Mouse (Mus musculus): Measurements from ENCODE around the gene Rab29. TPM values are rescaled to one million over a fixed set of nuclear protein-coding genes. Genes with fewer than 3 reads are reported as not detected.
"Not testable (repeated sequence)": the region's sequence is repeated elsewhere in the genome, so short reads cannot be mapped to it uniquely, and the experiment has no call there.

The Rab29 gene
- total RNA-seq, 1 experiment from 2014 or later, result 14.7 TPM

- no peak for DNase-seq
Measured at GRCm38 (mm10) chr1:131861811-131862210, 5.2 kb upstream of the Rab29 start.

DNA sequence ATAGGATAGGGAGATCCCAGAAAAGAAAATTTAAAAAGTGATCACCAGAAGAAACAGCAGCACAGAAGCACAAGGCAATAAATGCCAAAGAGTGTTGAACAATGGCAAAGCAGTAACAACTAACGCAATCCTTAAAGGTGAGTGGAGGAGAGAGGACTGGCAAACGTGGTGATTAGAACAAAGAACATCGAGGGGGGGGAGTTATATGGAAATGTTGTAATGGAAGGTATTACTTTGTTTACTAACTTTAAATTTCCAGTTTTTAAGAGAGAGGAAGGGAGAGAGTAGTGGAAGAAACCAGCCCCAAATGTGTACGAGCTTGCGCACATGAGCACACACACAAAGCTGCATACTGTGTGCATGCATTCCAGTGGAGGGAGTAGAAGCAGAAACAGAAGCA, 1.4 kb upstream of the Rab29 start:
- no peak for DNase-seq

- no peak for DNase-seq
Measured at GRCm38 (mm10) chr1:131866304-131866999, 572 bp upstream of the Rab29 start.

DNA sequence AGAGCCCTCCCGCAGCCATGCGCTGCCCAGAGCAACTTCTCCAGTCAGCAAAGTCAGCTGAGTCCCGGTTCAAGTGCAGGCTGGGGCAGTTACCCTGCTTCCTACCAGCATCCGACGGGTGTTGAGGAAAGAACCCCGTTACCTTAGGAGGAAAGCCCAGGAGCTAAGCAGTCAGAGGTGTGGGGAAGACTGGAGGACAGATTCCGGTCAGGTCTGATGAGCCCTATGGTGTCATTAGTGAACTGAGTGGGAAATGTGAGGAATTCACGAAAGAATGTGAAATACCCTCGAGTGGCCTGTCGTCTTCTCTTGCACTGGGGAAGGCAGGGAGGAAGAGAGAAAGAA, 894 bp downstream of the Rab29 start:
- peak; percentile 25 for DNase-seq

DNA sequence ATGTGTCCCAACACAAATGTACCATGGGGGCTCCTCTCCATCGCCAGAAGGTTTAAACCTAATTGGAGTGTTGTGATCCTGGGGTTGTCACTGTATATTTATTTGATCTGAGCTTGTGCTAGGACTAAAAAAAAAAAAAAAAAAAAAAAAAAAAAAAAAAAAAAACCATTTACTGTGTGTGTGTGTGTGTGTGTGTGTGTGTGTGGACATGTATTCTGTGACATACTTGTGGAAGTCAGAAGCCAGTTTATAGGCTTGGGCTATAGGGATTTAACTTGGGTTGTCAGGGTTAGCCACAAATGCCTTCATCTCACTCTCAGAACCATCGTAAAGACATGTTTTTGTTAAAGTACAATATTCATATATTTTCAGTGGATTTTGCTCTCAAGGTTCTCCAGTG, 2.5 kb downstream of the Rab29 start:
- DNase-seq, result no peak

DNA sequence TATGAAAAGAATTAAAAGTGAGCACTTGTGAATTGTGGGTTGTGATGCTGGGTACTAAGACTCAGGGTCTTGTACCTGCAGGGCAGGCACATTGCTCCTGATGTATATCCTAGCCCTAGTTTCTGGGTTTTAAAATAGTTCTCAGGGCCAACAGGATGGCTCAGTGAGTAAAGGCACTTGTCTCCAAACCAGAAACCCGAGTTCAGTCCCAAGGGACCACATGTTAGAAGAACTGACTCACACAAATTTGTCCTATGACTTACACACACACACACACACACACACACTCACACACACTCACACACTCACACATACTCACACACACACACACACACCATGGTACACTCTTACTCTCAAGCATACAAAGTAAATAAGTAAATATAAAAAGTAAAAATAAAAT, 5.8 kb downstream of the Rab29 start:
- DNase-seq, result no peak

GRCm38 (mm10) chr1:131879816-131880215, 12.8 kb downstream of the Rab29 start:
- DNase-seq, result no peak

DNA sequence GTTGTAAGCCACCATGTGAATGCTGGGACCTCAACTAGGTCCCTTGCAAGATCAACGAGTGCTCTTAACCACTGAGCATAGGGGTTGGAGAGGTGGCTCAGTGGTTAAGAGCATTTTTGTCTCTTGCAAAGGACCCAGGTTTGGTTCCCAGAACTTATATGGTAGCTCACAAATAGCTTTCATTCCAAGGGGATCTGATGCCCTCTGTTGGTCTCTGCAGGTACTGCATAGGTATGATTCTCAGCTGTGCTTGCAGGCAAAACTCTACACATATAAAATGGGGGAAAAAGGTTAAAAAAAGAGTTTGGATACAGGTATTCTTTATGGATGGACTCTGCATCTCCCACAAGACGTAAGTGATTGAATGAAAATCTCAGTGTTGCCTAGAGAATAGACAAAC, 15.8 kb downstream of the Rab29 start:
- DNase-seq, result peak; percentile 30

DNA sequence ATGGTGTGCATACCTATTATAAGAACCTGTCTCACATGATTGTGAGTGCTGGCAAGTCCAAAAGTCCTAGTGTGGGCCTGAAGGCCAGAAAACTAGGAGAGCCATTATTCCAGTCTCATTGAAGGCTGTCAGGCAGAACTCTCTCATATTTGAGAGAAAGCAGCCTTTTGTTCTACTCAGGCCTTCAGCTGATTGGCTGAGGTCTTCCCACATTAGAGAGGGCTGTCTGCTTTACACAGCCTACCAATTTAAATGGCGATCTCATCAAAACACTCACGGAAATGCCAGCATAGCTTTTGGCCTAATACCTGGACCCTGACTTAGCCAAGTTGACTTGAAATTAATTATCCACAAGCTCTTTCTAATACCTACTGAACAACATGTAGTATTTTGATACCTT, 19.1 kb downstream of the Rab29 start:
- DNase-seq, result no peak

GRCm38 (mm10) chr1:131886641-131887040, 19.6 kb downstream of the Rab29 start:
- DNase-seq, result no peak

DNA sequence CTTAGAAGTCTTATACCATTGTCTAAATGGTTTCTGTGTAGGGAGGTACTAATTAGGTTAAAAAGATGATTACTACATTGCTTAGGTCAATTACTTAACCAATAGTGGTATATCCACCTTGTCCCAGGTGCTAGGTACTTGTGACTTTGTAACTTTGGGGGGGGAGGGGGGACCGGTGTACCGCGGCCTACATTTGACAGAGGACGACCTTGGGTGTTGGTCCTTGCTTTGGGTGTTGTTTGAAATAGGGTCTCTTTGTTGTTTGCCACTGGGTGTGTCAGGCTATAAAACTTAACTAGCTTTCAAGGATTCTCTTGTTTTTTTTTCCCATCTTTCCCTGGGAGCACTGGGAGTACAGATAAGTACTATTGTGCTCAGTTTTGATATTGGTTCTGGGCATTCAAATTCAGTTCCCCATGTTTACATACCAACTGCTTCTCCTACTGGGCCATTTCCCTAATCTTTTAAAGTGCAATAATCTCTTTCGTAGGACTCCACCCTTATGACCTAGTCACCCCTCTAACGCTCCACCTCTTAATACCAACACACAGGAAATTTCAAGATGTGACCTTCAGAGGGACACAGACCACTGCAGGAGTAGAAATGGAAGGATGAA, 23.1 kb downstream of the Rab29 start:
- no peak for DNase-seq

- no peak for DNase-seq
Measured at GRCm38 (mm10) chr1:131891436-131891835, 24.4 kb downstream of the Rab29 start.

DNA sequence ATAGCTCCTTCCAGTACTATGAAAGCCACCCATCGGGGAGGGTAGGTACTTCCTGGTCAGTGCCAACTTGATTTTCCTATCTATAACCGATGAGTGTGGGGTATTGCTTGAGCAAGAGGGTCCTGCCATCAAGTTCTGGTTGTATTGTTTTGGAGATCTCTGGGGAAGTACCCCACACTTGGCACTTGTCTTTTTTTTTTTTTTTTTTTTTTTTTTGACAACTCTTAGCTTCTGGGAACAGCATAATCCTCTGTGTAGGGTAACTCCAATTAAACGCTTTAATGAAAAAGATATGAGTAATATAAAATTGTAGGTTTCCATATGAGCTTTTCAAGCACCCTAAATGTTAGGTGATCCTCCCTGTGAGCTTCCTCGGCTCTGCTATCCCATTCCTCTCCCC, 35.7 kb downstream of the Rab29 start:
- DNase-seq, result no peak

DNA sequence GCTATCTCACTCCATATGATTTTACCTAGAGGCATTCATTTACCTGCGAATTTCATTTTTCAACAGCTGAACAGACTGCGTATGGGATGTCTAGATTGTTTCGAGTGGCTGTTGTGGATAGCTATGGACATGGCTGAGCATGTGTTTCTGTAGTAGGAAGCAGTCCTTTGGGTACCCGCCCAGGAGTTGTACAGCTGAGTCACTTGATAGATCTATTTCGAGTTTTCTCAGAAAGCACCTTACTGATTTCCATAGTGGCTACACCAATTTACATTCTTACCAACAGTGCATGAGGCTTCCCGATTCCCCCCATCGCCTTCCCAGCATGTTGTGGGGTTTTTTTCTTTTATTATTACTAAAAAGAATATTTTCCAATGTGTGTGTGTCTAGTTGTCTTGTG, 36.2 kb downstream of the Rab29 start:
- no peak for DNase-seq

GRCm38 (mm10) chr1:131905497-131905896, 38.5 kb downstream of the Rab29 start:
- peak; percentile 56 for DNase-seq

DNA sequence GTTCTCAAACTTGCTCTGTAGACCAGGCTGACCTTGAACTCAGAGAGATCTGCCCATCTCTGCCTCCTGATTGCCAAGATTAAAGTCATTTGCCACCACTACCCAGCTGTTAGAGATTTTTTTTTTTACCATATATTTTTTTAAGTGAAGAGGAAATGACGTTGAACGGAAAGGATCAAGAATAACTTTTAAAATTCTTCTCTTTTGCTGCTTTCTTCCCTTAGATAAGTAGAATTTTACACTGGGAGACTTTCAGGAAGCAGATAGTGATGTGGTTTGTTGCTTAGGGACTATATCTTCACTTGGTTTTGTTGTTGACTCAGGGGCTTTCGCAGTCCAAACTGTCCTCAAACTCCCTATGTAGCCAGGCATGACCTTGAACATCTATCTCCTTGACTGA, 41.4 kb downstream of the Rab29 start:
- no peak for DNase-seq

- DNase-seq, result not testable (repeated sequence)
Measured at GRCm38 (mm10) chr1:131909236-131909635, 42.2 kb downstream of the Rab29 start.

- peak; percentile 100 for DNase-seq
Measured at GRCm38 (mm10) chr1:131910001-131910648, 43.1 kb downstream of the Rab29 start, which contains the start of gene Nucks1. Nucks1 (plus strand) TSS chr1:131910534.

DNA sequence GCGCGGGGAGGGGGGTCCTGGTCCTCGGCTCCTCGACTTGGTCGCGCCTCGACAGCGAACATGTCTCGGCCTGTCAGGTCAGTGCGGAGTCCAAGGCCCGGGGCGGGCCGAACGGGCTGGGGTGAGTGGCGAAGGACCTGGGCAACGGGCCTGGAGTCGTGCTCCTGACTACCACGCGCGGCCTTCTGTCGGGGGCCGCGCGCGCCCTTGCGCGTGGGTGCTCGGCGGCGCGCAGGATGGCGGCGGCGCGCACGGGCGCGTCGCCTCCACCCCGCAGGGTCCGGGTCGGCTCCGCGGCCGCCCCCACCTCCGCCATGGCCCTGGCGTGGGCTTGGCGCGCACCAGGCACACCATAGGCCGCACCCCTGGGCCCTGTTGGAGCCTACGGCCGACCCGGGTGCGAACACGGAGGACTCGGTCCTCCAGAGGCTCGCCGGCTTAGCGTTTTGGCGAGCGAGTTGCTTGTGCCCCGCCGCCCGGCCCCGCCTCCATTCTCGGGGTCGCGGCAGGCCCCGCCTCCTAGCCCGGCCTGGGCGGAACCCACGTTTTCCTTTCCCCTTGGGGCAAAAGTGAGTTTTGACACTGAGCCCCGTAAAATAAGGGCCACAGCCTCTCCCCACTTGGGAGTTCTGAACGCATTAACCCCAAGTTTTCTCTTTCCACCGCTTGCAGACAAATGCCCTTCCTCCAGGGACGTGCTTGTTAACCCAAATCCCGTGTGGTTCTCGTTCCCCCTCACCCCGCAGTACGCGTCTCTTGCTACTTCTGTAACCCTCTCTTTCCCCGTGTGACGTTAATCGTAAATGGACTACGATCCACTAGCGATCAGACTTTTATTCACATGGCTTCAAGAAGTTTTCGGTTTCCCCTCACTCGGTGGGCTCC, 43.9 kb downstream of the Rab29 start:
- peak; percentile 91 for DNase-seq

DNA sequence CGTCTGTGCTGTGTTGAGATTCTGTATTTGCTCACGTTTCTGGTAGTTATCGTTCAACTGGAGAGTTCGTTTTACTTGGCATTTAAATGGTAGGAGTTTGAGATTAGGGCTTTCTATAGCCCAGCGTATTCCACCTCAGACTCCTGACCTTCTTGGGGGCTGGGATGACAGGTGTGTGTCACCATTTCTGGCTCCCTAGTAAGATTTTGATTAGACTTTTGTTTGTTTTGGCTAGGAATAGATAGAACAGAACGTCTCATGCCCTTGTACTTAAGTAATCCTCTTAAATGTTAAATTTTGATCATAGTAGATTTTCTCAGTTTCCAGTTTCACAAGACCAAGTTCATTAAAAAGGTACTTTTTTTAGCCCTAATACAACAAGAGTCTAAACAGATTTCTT, 50.6 kb downstream of the Rab29 start:
- peak; percentile 35 for DNase-seq

GRCm38 (mm10) chr1:131919052-131919451, 52.0 kb downstream of the Rab29 start:
- DNase-seq, result no peak

DNA sequence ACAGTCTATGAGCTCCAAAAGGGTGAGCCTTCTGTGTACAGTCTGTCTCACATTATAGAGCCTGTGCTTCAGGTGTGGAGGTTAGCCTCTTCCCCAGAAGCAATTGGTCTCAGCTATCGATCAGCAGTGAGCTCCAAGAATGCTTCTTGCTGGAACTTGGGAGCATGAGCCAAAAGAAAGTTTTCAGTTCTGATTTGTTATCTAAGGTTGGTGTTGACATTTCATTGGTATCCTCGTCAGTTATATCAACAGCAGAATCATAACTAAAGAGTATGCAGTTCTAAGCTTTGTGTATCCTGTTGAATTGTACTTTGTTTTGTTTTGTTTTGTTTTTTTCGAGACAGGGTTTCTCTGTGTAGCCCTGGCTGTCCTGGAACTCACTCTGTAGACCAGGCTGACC, 55.1 kb downstream of the Rab29 start:
- no peak for DNase-seq
